Mouse (Mus musculus) gastrocnemius, adult 8-10 months (tissue): ENCODE measurements around the gene Tceanc2. TPM values are rescaled to one million over a fixed set of nuclear protein-coding genes. Genes with fewer than 3 reads are reported as not detected.
"Not testable (repeated sequence)": the region's sequence is repeated elsewhere in the genome, so short reads cannot be mapped to it uniquely, and the experiment has no call there.

Experiments
- DNase-seq, 2 experiments: peaks; one replicate each; pipeline ENCODE4 v3.0.0; 2022; ENCODE audit warnings: low spot score in 2 of 2
- total RNA-seq, 4 experiments: library from RNA; stranded (reverse); gene quantifications; 2 replicates each; pipeline ENCODE4 v1.2.4; 2022

The Tceanc2 gene
- total RNA-seq, 4 experiments from 2014 or later: 11.0 to 14.8 (median 11.9) TPM

DNA sequence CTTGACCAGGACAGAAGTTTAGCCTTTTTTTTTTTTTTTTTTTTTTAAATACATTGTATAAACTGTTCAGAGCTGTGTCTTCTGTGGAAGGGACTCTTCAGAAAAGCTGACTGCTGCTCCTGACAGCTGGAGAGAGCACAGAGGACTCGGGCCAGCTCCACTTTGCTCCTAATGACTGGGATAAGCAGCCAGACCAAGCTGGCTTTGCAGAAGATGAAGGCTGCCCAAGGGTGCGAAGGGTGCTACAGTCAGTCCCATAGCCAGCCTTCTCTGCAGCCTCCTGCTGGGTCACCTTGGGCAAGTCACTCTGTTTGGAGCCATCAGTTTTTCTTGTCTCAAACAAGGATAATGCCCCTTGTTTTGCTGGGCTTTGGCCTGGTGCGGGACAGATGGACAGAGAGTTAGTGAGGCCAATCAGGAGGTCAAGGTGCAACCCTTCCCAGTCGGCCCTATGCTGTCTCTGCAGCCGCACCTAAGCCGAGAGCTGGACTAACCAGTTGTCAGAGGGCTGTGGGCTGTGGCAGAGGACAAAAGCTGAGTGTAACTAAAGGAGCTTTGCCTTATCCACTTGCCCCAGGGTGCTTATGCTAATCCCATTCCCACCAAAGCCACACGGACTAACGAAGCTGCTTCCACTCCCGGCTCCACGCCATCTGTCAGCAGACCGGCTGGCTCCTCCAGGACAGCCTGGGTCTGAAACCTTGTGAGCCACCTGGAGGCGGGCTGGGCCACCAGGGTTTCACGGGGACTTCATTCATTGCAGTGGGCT, 50.8 kb downstream of the Tceanc2 start:
- no peak for DNase-seq

DNA sequence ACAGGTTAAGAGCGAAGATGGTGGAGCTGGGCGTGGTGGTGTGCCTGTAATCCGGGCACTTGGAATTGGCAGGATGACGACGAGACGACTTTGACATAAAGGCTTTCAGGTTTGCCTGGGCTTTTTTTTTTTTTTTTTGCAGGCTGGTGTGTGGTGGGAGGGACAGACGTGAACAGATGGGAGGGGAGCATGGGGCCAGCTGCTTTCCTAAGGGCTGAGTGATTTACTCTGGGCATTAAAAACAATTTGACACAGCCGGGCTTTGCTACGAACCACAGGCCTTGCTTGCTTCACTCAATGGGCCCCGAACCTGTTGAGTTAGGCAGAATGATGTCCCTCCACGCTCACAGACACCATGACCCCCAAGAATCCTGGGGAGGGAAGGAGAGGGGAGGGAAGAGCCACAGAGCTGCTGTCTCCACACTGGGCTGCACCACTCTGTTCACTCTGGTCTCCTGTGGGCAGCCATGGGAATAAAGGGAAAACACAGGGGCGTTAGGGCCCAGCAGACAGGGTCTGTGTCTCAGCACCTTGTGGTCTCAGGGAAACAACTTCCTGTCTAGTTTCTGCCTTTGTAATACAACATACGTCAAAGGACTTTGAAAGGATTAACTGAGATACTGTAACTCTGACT, 51.9 kb downstream of the Tceanc2 start:
- no peak for DNase-seq

DNA sequence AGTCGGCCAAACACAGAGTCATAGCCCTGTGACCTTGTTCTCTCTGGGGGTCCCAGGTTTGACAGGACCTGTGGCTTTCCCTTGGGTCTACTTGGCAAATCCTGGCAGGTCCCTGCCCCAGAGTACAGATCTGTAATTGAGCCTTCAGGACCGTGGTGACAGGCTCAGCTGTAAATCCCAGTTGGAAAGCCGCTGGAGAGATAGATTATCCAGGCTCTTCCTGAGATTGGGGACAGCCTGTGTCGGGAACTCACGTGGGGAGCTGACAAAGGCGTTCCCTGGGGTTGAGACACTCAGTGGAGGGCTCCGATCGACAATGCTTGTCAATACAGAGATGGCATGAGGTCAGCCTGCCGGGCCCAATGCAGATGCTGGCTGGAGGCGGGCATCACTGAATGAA, 52.5 kb downstream of the Tceanc2 start:
- DNase-seq: no peak

DNA sequence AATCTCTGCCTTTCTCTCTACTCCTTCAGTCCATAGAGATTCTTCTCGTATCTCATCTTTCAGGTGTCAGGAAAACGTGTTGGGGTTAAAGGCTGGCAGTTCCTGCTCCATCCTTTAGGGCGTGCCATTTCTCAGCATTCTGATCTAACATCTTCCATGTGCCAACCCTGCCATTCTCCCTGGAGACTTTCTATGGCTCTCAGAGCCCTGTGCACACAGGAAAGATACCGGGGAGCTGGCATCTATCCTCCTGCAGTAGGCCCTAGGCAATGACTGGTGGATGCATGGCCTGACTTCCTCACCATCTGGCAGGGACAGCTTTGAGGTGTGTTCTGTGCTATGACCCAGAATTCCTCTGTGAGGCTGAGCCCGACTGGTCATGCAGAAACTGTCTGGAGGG, 53.8 kb downstream of the Tceanc2 start:
- no peak for DNase-seq

DNA sequence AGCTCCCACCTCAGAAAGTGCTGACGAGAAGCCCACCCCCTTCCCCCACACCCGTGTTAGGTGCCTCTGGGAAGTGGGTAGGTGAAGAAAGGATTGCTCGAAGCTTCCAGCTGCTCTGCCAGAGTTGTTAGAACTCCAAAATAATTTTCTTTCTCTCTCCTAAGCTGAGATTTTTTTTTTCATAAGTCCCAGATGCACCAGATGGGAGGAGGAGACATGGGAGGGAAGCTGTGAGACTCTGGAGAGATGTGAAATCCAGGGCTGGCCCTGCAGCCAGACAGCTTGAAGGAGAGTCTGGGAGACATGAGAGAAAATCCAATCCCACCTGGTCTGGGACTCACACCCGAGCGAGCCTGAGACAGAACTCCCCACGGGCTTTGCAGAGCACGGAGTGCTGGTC, 54.5 kb downstream of the Tceanc2 start:
- DNase-seq: no peak

DNA sequence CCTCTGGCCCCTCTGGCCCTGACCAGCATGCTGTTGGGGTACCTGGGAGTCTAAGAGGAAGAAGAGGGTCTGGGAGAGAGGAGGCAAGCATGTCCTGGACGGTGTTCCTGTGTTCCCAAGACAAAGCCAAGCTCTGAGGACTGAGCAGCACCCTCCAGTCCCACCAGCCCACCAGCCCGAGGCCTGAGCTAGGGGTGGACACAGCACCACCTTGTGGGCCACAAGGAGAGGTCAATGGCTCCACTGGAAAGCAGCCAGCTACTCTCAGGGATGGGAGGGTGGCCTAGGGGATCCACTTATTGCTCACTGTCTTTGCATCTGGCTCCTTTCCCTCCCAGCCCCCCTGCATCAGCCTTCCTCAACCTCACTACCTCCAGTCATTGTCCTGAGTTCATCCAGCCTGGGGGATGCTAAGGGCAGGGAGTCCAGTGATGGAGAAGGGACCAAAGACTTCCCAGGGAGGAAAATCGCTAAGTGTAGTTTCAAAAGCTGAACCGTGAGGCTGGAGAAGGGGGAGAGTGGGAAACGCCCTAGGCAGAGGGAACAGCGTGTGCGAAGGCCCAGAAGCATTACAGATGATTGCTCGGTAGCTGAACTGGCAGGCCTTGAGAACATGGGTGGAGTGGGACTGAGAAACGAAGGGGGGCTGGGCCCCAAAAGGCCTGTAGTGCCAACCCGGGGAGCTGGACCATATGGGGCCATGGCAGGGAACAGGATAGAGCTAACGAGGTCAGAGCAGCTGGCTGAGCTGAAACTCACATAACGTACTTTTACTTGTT, 57.6 kb downstream of the Tceanc2 start:
- DNase-seq: peak in 1 of 2 experiments; percentile 22

DNA sequence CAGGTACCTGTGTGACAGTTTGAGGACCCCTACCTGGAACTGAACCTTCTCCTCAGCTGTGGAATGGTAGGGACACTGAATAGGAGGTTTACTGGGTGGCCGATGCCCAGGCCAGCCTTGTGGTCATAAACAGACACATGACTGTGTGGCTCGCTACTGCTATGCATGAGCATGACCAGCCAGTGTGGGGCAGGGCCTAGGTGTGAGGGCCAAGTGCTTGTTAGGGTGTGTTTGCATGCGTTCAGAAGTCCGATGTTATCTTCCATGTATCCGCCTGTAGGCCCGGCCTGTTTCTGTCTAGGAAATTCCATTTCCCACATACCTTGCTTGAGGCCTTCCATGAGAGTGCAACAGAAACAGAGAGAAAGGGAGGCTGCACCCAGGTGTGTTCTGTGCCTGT, 58.2 kb downstream of the Tceanc2 start:
- no peak for DNase-seq

DNA sequence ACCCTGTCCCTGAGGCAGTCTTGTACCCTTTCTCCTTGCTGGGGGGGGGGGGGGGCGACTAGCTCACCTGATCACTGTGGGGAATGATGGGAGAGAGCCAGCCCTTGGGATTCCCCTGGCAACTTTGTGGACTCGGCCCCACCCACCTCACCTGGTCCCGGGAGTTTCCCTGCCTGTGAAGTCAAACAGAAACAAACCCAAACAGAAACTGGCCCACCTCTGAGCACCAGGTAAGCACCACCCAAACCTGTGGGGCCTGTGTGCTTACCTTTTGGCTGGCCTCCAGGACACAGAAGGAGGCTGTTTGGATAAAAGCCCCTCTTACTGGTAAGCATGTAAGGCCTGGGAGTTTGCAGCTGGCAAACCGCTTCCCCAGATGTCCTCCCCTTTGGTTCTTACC, 59.9 kb downstream of the Tceanc2 start:
- no peak for DNase-seq

DNA sequence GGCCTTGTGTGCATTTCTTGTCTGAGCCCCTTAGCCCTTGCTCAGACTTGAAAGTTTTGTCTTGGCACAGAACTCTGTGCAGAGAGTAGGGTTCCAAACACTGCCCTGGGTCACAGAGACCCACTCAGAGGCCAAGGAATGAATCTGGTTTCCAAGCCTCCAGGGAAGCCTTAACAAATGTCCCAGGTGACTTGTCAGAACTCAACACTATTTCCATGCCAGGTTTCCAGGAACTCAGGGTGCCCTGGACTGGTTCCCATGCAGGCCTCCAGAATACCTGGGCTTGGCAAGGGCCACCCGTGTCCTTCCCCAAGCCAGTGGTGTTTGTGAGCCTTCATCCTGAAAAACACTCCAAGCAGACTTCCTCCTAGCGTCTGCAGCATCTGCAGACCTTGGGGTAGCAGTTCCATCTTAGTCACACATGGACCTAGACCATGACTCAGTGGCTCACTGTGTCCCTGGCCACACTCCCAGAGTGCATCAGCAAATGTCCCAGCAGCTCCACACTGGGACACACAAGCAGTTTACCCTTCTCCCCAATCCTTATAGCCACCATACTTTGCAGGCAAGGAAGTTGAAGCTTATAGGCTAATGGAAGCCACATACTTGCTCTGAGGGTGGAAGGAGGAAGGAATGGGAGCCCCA, 61.1 kb downstream of the Tceanc2 start:
- no peak for DNase-seq

DNA sequence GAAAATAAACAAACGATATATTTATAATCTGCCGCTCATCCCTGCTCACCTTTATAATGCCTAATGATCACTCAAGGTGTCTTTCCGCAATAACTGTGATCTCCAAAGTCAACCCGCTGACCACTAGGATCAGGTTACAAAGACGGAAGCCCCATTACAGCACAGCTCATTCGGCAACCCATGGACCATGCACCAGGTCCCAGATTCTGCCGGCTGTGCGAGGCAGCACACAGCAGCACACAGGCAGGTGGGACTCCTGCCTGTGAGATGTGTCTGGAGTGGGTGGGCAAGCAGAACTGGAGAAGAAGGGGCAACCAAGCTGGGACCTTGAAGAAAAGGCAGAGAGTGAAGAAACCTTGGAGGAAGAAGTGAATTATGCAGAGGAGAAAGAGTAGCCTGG, 64.6 kb downstream of the Tceanc2 start:
- no peak for DNase-seq

DNA sequence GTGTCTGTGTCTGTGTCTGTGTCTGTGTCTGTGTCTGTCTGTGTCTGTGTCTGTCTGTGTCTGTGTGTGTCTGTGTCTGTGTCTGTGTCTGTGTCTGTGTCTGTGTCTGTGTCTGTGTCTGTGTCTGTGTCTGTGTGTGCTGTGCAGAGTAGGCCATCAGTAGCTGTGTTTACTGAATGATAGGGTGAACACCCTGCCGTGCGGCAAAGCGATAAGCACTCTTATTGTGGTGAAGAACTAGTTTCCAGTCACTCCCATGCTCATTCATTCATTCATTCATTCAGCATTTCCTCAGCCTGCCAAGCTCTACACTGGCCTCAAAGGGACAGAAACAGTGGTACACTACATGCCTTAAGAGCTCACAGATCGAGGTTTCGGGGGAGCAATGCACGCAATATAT, 69.7 kb downstream of the Tceanc2 start:
- DNase-seq: not testable (repeated sequence)

DNA sequence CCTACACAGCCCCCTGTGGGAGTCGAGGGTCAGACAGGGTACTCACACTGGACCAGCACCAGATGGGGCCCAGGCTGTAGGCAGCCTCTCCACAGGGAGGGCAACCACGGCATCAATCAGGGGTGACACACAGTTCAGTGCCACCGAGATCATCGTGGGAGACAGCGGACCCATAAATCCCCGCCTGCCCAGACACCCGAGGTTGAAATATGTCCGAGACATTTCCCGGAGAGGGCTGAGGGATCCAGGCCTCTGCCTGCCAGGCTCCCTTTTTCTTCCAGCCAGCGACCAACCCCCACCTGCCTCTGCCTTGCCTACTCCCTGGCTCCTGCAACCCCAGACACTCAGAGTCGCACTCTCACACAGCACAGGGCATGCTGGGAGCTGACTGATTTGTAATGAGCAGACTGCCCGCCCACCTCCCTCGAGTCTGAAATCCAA, 70.6 kb downstream of the Tceanc2 start:
- no peak for DNase-seq

DNA sequence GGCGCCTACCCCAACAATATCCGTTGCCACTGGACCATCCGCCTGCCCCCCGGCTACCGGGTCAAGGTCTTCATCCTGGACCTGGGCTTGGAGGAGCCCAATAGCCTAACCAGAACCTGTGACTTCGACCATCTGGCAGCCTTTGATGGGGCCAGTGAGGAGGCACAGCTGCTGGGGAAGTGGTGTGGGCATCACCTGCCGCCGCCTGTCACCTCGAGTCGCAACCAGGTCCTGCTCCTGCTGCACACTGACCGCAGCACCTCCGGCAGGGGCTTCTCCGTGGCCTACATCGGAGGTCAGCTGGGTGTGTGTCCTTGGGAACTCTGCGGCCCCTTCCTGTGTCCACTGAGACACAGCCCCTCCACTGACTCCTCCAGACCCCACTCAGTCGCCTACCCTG, 72.1 kb downstream of the Tceanc2 start:
- no peak for DNase-seq

DNA sequence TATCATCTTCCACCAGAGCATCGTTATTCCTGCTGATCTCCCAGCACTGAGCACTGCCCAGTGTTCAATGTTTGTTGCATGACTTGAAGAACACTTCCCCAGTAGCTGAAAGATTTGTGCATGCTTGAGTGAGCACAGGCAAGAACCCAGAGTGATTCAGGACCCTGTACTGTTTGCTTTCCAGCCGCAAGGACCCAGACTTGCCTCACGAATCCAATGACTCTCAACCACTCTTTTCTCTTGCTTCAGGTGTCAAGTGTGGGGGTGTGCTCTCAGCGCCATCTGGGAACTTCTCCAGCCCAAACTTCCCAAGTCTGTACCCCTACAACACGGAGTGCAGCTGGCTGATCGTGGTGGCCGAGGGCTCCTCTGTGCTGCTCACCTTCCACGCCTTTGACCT, 76.7 kb downstream of the Tceanc2 start:
- no peak for DNase-seq

DNA sequence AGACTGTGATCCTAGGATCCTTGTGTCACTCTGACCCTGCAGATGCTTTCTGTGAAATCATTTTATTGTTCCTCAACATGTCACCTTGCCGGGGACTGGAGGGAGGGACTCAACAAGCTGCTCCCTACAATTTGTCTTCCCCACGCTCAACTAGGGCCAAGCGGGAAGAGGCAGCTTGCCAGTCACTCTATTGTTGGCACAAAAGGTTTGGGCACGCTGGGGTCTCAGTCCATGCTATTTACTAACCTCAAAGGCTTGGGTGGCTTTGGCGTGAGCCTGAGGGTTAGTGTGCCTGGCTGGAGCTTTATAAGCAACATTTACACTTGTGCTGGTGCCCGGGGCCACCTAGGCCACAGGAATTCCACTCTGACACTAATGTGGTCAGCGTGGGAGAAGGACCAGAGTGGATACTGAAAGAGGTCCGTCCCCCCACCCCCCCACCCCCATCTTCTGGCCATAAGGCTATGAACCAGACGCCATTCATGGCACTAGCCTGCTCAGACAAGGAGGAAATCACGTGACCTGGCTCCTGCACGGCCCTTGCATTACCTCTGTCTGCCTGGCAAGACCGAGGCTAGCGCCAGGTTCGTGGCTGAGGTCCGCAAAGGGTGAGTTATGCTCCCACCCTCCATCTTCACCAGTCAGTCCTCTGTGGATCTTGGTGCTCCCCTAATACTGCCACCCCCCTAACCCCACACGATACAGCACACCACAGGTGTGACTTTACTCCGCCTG, 80.0 kb downstream of the Tceanc2 start:
- DNase-seq: no peak

DNA sequence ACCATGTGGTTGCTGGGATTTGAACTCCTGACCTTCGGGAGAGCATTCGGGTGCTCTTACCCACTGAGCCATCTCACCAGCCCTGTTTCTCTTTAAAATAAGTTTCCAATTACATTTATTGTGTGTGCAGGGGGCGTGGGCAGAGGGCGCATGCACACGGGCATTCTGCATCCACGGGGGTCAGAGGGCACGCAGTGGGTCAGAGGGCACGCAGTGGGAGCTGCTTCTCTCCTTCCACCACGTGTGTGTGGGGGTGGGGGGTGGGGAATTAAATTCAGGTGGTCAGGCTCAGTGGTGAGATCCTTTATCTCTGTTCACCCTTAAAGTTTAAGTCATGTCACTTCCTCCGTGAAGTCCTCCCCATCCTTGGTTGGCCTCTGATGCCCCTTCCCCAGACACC, 80.5 kb downstream of the Tceanc2 start:
- no peak for DNase-seq

DNA sequence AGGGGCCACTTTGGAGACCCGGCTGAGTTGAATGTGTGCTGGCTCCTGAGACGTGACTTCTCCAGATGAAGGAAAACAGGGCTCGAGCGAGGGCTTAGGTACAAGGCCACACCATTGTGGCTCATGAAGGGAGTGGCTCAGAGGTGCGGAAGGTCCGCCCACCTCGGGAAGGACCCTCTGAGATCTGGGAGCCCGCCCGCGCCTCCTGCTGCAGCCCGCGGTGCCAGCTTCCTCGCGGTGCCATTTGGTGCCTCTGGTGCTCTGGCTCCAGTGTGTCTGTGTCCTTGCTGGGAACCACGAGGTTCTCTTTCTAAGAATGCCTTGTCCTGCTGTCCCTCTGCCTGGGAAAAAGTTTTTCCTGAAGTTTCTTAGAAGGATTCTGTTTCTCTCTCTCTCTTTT, 81.0 kb downstream of the Tceanc2 start:
- no peak for DNase-seq

DNA sequence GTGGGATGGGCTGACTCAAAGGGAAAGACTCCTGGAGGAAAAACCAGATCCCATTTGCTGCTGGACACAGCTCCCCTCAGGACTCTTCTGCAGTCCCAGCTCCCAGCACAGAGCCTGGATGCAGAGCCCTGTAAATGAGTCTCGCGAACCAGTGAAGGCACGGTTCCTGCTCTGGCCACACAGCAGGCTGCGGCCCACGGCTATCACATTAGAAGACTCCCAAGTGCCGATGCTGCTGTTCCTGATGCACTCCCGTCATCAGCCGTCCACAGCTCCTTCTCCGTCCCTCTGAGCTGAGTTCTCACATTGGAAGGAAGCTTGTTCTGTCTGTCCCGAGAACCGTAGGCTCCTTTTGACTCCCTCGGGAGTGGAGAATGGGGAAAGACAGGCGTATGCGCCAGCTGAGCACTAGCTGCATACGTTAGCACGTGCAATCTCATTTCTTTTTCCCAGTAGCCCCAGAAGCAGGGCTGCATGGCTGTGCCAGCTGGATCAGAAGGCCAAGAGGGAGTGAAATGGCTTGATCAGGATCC, 82.0 kb downstream of the Tceanc2 start, which contains the start of gene Cdcp2:
Gene Cdcp2 (plus strand): TSS at position 51 of the 533 bp plus-strand sequence.
- no peak for DNase-seq

DNA sequence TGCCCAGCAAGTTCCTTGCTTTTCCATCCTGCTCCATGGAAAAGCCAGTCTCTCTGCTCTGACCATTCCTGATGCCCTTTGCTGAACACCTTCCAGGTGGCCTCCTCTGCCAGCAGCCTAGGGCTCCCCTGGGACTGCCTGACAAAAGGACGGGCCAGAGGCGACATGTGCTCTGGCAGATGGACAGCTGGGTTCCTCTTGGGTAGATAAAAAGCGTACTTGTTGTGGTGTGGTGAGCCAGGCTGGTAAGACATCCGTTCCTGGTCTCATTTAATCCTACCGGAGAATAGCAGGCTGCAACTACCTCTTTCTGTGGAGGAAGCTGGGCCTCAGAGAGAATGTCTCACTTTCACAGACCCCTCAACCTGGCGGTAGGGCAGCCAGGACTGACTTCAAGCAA, 82.9 kb downstream of the Tceanc2 start:
- no peak for DNase-seq

DNA sequence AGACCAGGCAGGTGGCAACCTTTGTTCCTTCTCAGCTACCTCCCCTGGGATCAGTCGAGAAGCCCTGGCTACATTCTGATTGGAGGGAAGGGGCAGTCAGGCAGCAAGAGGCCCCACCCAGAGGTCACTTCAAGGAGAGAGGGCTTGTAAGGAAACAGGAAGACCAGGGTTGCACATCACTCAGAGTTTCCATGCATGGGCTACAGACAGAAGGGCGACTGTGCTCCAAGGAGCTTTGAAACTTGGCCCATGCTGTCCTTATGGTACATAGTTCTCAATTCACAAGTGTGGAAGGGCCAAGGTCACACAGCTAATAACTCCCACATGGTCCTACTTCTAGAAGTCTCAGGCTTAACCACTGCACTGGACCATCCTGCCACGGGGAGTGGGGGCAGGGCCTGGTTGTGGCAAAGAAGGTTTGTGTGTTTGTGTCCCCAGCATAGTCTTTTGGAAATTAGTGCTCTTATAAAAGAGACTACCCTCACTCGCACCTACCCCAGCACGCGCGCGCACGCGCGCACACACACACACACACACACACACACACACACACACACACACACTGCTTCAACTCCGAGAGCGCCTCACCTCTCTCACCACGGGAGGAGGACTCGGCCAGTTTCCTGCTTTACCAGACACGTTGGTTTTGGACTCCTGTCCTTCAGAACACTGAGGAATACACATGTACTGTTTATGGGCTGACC, 84.3 kb downstream of the Tceanc2 start:
- no peak for DNase-seq
